Mouse (Mus musculus): ENCODE data around the gene Grrp1. TPM values are rescaled to one million over a fixed set of nuclear protein-coding genes. Genes with fewer than 3 reads are reported as not detected.
"Not testable (repeated sequence)": the region's sequence is repeated elsewhere in the genome, so short reads cannot be mapped to it uniquely, and the experiment has no call there.

Grrp1 gene
- total RNA-seq (2015; ENCODE audit: low replicate concordance) (not detected in 2 replicates), total RNA-seq (2017; ENCODE audit: low replicate concordance) (not detected in 2 replicates)

DNA sequence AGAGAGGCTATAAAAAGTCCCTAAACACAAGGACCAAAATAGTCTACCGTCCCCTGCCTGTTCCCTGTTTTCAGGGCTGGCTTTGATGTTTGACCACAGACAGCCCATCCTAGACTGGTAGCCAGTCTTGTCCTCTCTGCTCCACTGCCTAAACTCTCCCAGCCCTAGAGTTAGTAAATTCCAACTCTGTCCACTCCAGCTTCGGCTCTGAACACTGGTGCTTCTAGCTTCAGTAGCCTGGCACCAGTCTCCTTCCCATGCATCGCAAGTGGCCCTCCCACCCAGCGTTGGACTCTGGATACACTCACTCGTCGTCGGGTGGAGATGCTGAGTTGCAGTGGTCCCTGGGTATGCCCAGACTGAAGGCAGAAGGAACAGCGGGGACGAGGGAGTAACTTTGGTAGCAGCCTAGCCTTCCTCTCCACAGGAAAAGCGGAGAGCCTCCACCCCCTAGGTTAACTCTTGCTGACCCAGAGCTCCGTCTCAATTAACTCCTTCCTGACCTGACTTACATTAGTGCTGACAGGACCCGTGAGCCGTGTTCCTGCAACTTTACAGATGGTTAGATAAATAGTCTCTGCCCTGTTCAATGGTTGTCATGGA is at the start of gene Grrp1:
Gene Grrp1, minus strand, starts transcription at position 385 of the 603 bp plus-strand sequence.
- no peak for ATAC-seq (replicated peaks; ENCODE audit: low FRiP score, poor library complexity, severe bottlenecking)

DNA sequence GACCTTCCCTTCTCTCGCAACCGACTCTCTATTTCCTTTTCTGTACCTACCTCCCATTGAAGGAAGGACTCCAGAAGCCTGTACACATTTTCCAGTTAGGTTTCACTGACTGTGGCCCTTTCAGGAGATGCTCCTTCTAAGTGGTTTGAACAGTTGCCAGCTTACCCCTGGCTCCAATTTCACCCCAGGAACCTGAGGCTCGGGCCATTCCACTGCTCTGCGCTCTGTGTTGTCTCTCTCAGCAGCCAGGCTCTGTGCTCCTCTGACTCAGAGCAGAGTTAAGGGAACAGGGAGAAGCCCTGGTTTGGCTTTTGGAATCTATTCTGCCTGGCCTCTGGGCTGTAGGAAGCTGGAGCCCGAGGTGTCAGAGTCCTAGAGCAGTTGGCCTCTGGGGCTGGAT is 48.2 kb upstream of the Grrp1 start:
- no peak for ATAC-seq (replicated peaks; ENCODE audit: low FRiP score, poor library complexity, severe bottlenecking)

DNA sequence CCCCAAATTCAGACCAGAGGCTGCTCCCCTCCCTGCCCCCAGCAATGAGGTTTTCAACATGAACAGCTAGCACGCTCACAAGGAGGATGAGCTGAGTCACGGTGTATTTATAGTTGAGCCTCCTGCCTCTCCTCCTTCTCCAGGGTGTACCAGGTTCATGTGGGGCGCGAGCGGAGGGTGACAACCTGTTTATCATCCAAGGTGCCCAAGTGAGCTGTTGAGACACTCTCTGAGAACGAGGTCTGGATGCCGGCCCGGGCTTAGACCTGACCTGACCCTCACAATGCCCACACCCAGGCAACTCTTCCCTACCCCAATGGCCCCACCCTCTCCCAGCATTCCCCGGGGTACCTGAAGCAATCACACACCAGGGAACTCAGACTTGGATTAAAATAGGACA is 46.4 kb upstream of the Grrp1 start:
- ATAC-seq (replicated peaks; ENCODE audit: low FRiP score, poor library complexity, severe bottlenecking) = no peak

DNA sequence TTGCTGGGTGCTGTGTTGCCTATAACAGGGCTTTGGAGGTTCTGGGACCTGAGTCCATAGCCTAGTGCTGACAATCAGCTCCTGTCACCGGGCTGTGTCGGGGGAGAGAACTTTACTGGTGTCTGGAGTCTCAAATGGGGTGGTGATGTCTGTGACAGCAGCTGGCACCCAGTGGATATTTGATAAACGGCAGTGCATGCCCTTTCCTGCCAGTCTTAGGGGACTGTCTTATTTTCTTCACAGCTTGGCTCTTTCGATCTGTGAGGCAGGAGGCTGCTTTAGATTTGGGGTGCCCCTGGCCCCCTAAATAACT is 45.5 kb upstream of the Grrp1 start:
- no peak for ATAC-seq (replicated peaks; ENCODE audit: low FRiP score, poor library complexity, severe bottlenecking)

DNA sequence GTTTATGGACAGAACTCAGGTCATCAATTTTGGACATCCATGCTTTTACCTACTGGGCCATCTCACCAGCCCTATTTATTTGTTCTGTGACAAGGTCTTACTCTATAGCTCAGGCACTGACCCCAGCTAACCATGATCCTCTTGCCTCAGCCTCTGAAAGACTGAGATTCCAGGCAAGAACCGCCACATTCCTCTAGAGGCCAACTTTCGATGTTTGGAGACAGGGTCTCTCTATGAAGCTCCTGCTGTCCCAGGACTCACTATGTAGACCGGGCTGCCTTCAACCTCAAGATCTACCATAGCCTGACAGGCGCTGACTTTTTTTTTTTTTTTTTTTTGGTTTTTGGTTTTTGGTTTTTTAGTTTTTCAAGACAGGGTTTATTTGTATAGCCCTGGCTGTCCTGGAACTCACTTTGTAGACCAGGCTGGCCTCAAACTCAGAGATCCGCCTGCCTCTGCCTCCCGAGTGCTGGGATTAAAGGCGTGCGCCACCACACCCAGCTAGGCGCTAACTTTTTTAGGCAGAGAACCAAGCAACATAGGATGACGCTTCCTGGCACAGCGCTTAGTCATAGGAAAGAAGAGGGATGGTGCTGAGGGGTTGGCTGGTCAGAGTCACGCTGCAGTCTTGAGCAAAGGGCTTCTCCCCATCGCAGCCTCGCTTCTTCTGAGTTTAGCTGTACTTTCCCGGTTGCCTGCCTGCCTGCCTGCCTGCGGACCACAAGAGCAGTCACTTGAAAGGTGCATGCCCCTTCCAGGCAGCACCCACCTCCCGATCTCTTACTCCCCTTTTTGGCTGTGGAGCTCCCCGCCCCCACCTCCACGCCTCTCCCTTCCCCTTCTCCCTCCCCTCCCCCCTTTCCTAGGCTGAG is 45.0 kb upstream of the Grrp1 start:
- ATAC-seq (replicated peaks; ENCODE audit: low FRiP score, poor library complexity, severe bottlenecking) = no peak

DNA sequence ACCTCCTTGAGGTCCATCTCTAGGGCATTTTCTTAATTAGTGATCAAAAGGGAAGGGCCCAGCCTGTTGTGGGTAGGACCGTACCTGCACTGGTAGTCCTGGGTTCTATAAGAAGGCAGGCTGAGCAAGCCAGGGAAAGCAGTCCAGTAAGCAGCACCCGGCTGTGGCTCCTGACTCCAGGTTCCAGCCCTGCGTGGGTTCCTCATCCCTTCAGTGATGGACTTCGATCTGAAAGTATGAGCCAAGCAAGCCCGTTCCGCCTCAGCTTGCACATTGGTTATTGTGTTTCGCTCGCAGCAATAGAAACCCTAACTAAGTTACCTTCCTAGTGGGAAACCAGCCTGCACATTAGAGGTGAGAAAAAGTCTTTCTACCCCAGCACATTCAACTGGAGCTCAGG is 43.5 kb upstream of the Grrp1 start:
- no peak for ATAC-seq (replicated peaks; ENCODE audit: low FRiP score, poor library complexity, severe bottlenecking)

DNA sequence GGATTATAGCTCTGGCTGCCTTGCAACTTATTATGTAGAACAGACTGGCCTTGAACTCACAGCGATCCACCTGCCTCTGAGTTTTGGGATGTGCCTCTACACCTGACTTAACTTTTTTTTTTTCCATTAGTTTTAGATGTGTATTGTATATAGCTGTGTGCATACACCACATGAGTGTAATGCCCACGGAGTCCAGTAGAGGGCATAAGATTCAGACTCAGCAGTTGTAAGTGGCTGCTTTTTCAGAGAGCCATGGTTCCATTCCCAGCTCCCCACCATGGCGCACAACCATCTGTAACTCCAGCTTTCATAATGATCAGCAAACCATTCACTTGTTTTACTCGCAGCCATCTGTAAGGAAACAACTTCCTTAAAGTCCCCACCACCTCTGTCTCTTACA is 42.6 kb upstream of the Grrp1 start:
- ATAC-seq (replicated peaks; ENCODE audit: low FRiP score, poor library complexity, severe bottlenecking) = no peak

DNA sequence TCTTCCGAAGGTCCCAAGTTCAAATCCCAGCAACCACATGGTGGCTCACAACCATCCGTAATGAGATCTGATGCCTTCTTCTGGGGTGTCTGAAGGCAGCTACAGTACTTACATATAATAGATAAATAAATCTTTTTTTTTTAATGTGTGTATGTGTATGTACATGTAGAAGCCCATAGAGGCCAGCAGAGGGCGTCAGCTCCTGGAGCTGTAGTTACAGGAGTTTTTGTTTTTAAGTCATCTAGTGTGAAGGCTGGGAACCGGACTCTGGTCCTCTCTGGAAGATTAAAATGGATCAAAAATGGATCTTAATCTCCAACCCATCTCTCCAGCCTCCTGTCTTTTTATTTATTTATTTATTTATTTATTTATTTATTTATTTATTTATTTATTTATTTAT is 42.2 kb upstream of the Grrp1 start:
- not testable (repeated sequence) for ATAC-seq (replicated peaks; ENCODE audit: low FRiP score, poor library complexity, severe bottlenecking)

DNA sequence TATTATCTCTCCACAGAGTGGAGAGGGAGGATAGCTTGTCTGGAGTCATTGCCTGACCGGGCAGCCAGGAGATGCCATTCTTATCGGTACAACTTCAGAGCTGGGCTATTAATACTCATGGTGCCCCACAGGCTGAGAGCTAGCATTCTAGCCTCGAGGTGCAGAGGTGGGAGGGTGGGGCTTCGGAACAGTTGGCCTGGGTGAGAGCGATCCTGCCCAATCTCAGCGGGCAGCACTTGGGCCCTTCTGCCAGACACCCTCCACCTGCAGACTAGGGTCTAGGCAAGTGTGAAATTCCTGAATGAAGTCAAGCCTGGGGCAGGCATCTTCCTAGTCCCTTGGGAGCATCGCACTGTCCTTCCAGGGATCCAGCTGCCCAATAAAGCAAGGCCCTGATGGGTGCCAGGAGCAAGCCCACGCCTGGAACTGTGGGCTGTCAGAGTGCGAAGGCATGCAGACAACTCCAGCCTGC is 39.8 kb upstream of the Grrp1 start:
- ATAC-seq (replicated peaks; ENCODE audit: low FRiP score, poor library complexity, severe bottlenecking) = no peak

DNA sequence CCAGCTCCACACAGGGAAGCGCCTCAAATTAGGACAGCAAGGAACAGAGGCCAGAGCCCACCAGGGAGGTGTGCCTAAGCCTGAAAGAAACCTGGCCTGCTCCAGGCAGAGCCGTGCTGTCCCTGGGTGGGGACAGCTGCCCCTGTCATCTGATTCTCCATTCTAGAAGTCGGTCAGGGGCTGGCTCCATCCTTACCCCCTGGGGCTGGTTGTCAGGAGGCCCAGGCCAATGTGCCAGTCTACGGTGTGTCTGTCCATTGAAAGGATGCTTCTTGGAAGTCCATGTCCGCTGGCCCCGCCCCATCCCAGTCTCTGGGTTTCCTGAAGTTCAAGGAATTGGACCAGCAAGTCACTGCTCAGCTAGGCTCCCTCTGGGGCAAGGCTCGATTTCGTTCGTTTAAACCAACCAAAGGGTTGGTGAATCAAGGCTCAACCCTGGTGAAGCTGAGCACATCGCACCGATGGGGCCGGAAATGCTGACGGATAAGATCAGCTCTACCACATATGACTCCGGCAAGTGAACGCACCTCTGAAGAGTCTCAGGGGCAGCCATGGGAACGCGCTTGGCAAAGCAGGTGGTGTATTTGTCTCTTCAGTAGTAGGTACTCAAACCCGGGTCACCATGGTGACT is 39.3 kb upstream of the Grrp1 start:
- ATAC-seq (replicated peaks; ENCODE audit: low FRiP score, poor library complexity, severe bottlenecking) = no peak

DNA sequence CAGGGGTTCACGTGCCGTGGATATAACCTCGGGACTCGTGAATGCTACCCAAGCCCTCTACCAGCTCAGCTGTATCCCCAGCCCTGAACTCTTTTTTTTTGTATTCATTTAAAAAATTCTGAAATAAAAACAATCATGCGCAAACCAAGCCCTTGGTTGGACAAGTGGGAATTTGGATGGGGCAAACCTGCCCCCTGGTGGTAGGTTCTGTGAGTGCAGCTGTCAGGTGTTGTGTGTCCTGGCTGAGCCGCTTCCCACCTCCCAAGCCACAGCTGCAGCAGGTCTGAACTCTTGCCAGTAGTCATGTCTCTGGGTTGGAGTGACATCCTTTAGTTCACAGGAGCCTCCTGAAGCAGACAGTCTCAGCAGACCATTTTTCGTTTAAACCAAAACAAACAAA is 38.2 kb upstream of the Grrp1 start:
- ATAC-seq (replicated peaks; ENCODE audit: low FRiP score, poor library complexity, severe bottlenecking) = peak; percentile 65; the same call in 1 of the 2 replicates

DNA sequence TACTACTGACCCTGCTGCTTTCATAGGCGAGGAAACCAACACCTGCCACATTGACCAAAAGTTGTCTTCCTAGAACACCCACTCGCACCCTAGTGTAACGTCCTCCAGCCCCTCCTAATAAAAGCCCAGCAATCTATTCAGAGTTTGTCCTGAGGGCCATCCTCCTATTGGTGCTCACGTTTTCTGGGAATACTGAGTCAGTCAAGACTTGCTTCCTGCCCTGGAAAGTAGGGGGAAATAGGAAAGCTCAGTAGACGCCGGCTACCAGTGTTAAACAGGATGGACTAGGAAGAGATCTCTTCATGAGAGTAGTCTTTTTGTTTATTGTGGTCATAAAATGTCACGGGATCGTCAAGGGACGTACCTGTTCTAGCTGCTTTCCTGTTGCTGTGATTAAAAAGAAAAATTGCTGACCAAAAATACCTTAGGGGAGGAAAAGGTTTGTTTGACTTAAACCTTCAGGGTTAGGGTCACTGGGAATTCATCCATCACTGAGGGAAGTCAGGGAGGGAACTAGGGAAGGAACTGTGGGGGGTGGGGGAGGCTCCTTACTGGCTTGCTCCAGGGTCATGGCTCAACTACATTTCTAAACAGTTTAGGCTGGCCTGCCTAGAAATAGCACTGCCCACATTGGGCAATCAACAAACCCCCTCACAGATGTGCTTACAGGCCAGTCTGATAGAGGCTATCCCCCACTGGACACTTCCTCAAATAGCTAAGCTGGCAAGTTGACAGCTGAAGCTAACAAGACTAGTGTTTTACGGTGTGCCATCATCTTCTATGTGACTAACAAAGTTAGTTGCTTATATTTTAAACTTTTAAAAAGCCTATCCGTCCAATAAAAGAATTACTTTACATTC is 34.7 kb upstream of the Grrp1 start:
- ATAC-seq (replicated peaks; ENCODE audit: low FRiP score, poor library complexity, severe bottlenecking) = no peak

DNA sequence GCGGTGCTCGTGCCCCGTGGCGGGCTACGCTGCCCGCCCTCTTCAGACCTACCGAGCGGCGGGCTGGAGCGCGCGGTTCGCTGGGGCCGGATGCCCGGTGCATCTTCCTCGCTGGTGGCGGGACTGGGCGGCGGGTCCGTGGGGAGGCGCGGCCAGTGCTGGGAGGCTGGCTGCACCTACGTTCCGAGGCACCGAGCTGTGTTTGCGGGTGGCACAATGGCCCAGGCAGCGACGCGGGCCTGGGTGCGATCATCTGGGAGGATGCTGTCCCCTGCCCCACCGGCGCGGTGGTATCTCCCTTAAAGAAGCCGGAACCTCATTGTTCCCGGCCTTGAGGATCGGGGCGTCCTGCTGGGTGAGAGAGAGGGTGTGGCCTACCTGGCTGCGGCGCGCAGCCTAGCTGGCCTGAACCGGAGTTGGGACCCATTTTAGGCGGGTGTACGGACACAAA is 33.7 kb upstream of the Grrp1 start, which contains the start of gene Pdik1l:
Gene Pdik1l, minus strand, starts transcription at position 321 of the 451 bp plus-strand sequence.
- ATAC-seq (replicated peaks; ENCODE audit: low FRiP score, poor library complexity, severe bottlenecking) = peak; percentile 73

DNA sequence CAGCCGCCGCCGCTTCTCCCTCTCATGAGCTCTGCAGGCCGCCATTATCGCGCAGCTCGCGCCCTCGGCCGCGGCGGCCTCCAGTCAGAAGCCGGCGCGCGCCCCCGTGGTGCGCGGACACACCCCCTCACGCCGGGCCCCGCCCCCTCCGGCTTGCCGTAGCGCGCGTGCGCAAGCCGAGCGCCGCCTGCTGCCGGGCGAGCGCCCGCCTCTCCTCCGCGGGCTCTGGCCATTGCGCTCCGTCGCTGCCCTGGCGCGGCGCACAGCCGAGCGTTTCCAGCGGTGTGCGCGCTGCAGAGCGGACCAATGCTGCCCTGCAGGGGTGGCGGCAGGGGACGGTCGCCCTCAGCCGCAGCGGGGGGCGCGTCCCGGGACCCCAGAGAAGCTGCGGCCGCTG is 33.3 kb upstream of the Grrp1 start:
- ATAC-seq (replicated peaks; ENCODE audit: low FRiP score, poor library complexity, severe bottlenecking) = peak; percentile 69

DNA sequence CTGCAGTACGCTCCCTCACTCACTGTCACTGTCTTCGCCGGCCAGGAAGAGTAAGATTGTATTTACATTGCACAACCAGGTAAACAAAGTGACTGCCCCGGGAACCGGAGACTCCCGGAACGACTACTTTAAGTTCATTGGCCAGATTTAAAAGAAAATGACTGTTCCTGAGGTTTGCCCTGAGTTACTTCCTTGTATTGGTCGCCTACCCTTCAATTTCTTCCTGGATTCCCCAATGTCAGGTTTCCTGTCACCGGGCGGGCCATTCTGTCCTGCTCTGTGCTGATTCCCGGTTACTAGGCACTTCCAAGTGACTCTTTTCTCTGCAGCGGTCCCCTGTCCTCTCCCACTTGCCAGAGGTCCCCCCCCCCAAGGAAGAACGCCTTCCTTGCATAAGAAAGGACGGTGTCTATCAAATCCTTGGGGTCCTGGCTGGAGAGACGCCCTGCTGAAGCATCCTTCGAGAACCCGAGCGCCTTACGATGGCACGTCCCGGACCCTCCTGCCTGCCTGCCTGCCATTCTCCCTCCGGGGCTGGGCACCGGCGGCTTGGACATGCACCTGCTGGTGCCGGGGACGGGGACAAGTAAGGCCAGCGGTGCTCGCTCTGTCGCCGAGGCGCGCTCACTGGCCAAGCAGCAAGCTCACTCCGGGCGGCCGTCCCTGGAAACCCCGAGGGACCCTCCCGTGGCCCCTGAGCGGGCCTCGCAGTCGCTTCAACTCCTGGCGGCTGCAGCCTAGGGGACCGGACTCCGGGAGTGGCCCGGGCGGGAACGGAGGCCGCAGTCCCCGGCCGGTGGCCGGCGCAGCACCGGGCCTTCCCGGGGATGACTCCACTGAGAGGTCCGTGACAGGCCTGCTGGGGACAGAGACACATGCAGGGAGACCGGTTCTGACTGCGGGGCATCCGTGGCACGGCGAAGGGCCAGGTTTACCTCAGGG is 32.6 kb upstream of the Grrp1 start:
- ATAC-seq (replicated peaks; ENCODE audit: low FRiP score, poor library complexity, severe bottlenecking) = peak; percentile 8

DNA sequence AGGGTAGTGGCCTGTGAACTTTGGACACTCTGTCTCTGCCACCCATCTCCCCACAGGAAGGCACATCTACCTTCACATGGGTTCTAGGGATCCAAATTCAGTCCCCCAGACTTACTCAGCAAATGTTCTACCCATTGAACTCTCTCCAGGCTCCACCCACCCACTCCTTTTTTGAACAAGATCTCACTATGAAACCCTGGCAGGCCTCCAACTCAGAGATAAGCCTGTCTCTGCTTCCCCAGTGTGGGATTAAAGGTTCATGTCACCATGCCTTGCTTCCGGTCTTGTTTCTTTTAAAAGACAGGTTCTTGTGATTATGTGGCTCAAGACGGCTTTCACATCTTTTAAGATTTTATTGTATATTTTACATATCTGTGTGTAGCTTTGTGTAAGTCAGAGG is 31.0 kb upstream of the Grrp1 start:
- ATAC-seq (replicated peaks; ENCODE audit: low FRiP score, poor library complexity, severe bottlenecking) = peak; percentile 49

DNA sequence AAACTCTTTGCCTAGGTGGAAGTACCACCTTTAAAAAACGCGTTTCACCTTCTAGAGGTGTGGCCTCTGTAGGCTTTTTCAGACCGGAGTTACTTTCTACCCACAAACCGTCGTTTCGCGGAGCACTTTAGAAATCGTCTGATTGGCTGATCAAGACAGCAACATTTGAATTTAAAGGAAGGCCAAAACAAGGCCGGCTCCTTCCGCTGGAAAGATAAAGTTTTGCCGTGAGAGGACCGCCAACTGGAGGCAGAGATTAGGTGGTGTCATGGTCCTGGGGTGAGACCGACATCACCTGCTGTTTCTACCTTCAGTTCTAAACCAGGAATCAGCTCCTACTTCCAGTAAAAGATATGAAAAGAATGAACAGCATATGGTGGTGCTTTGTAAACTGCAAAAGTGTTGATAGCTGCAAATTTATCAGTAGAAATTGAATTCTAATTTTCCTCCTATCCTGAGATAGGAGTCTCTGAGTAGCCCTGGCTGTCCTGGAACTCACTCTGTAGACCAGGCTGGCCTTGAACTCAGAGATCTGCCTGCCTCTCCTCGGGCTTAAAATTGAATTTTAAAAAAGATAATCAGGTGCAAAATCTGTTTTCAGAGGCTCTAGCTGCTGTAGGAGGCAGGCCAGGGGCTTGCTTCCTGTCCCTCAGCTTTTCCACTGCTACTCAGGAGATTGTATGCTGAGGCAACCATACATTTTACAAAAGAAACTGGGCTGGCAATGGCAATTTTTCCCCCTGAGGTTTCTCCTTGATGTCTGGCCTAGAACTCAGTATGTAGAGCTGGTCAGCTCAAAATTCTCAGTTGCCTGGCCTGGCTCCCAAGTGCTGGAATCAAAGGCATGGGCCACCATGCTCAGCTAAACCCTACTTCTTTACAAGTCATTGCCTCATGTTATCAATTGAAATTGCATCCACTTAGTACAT is 19.8 kb upstream of the Grrp1 start:
- ATAC-seq (replicated peaks; ENCODE audit: low FRiP score, poor library complexity, severe bottlenecking) = peak; percentile 95
